Mouse (Mus musculus) embryo, embryonic 10.5 days (tissue): ENCODE results near the gene Ttc34.
A peak's percentile ranks its signal among the peaks of the same experiment; 100 is the strongest.

ENCODE experiments used
- DNase-seq: peaks from one replicate; pipeline ENCODE4 v3.0.0-alpha.2; 2015; ENCODE audit warnings: low spot score

Ttc34 gene

GRCm38 (mm10) chr4:154857366-154858240, 20.3 kb downstream of the Ttc34 start:
- no peak for DNase-seq

- DNase-seq = no peak
These were observed 21.3 kb downstream of the Ttc34 start for GRCm38 (mm10) chr4:154858601-154859000.

GRCm38 (mm10) chr4:154861967-154862366, 24.7 kb downstream of the Ttc34 start:
- no peak for DNase-seq

GRCm38 (mm10) chr4:154863436-154863935, 26.2 kb downstream of the Ttc34 start:
- no peak for DNase-seq

GRCm38 (mm10) chr4:154864271-154864771, 27.1 kb downstream of the Ttc34 start:
- peak; percentile 98 for DNase-seq

- no peak for DNase-seq
These were observed 27.9 kb downstream of the Ttc34 start for GRCm38 (mm10) chr4:154864961-154865760.

GRCm38 (mm10) chr4:154866391-154866790, 29.1 kb downstream of the Ttc34 start:
- DNase-seq = no peak

GRCm38 (mm10) chr4:154867257-154867656, 30.0 kb downstream of the Ttc34 start:
- DNase-seq = no peak

GRCm38 (mm10) chr4:154869440-154869839, 32.2 kb downstream of the Ttc34 start, which contains the start of gene Mmel1:
Mmel1 (plus strand) TSS chr4:154869585.
- no peak for DNase-seq

- no peak for DNase-seq
These were observed 33.5 kb downstream of the Ttc34 start for GRCm38 (mm10) chr4:154870721-154871120.

GRCm38 (mm10) chr4:154871757-154872251, 34.5 kb downstream of the Ttc34 start:
- peak; percentile 68 for DNase-seq

- no peak for DNase-seq
These were observed 35.9 kb downstream of the Ttc34 start for GRCm38 (mm10) chr4:154873186-154873585.

- DNase-seq = peak; percentile 98
These were observed 40.7 kb downstream of the Ttc34 start for GRCm38 (mm10) chr4:154877864-154878548.

- DNase-seq = no peak
These were observed 43.5 kb downstream of the Ttc34 start for GRCm38 (mm10) chr4:154880730-154881129.

- DNase-seq = no peak
These were observed 44.9 kb downstream of the Ttc34 start for GRCm38 (mm10) chr4:154882014-154882659.

GRCm38 (mm10) chr4:154885416-154885815, 48.2 kb downstream of the Ttc34 start:
- no peak for DNase-seq

GRCm38 (mm10) chr4:154886876-154887592, 49.8 kb downstream of the Ttc34 start:
- no peak for DNase-seq

GRCm38 (mm10) chr4:154887593-154888250, 50.5 kb downstream of the Ttc34 start:
- no peak for DNase-seq

GRCm38 (mm10) chr4:154890887-154891286, 53.6 kb downstream of the Ttc34 start:
- DNase-seq = no peak

GRCm38 (mm10) chr4:154895549-154895948, 58.3 kb downstream of the Ttc34 start:
- DNase-seq = no peak
